Mouse (Mus musculus) MN1 (cell line): ENCODE results near the gene Clec5a.
"Not testable (repeated sequence)": the region's sequence is repeated elsewhere in the genome, so short reads cannot be mapped to it uniquely, and the experiment has no call there.

ENCODE experiments used
- DNase-seq: peaks from one replicate; pipeline ENCODE4 v3.0.0-alpha.2; 2016; ENCODE audit warnings: low spot score

Clec5a gene

DNA sequence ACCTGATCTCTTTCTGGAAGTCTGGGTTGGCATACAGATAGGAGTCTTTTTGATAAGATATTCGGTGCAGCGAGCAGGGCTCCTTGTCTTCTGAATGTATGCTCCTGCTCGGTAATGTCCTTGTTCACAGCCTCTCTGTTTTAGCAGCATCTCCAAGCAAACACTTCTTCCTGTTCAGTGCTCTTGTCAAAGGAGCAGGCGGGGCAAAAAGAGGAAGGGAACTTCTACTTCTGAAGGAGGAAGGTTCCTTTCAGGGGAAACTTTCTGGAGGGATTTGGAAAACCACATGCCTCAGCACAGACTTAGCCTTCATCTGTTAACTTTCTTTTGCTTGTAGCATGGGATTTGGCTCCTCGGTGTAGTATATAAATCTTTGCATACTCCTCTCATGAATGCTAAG lies at the start of gene Clec5a:
Gene Clec5a, minus strand, starts transcription at position 177 of the 400 bp plus-strand sequence.
- DNase-seq: no peak

- no peak for DNase-seq
Observed at GRCm38 (mm10) chr6:40634640-40635071, 49.0 kb upstream of the Clec5a start.

GRCm38 (mm10) chr6:40628406-40629000 lies 42.9 kb upstream of the Clec5a start, which contains the start of gene Mgam:
Gene Mgam (plus strand): TSS chr6:40628831.
- DNase-seq: no peak

GRCm38 (mm10) chr6:40626111-40626510 lies 40.5 kb upstream of the Clec5a start:
- DNase-seq: no peak

- peak; percentile 18 for DNase-seq
Observed at GRCm38 (mm10) chr6:40617965-40618364, 32.3 kb upstream of the Clec5a start.

DNA sequence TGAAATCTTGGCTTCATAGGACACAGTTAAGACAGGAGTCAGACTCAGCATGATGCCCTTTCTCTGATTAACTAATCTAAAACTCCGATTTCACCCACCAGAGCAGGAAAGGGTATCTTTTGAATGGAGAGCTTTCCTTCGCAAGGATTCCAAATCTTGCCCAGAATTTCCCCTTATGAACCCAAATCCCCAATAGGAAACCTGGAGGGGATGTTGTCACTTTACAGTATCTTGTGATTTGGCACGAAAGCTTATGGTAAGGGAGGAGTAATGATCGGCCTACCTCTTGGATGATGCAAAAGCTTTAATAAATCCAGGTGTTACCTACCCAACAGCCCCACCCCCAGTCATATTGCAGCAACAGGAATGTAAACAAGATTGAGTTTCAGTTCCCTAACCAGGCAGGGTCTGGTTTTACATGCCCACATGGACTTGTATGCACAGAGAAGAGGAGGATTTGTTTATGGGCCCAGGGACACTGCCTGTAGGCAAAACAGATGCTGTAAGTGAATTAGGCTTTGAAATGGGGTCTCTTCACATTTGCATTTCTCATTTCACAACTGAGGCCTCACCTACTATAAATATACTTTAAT lies 27.7 kb upstream of the Clec5a start, which contains the start of gene Tas2r138:
Gene Tas2r138, minus strand, starts transcription at position 51 of the 593 bp plus-strand sequence.
- no peak for DNase-seq

- no peak for DNase-seq
Observed at GRCm38 (mm10) chr6:40610244-40610643, 24.6 kb upstream of the Clec5a start.

- DNase-seq: no peak
Observed at GRCm38 (mm10) chr6:40607431-40607830, 21.8 kb upstream of the Clec5a start.

- not testable (repeated sequence) for DNase-seq
Observed at GRCm38 (mm10) chr6:40598546-40598945, 12.9 kb upstream of the Clec5a start.

DNA sequence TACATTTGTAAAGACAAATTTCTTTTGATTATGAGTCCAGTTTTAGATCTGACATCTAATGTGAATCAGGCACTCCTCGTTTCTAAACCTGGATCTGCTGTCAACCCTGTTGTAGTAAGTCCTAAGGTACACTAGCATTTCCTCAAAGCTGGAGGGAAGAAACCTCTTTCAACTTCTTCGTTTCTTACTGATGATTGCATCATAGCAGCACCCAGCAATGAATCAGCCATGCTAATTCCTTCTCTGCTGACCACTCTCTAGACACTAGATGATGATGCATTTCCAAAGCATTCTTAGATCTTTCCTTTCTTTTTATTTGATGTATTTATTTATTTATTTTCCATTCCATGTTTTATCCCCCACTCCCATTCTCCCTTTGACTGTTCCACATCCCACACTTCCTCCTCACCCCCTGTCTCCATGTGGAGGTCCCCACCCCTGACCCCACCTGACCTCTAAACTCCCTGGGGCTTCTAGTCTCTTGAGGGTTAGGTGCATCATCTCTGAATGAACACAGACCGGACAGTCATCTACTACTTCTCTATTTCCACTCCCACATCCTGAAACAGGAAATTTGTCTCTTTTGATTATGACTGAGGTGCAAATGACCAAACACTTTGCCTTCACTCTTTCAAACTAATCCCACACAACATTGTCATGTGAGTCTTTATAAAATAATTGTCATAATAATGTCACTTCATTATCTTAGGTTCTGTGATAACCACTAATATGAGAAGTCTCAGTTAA lies 9.4 kb upstream of the Clec5a start:
- peak; percentile 21 for DNase-seq

- DNase-seq: no peak
Observed at GRCm38 (mm10) chr6:40588346-40588745, 2.7 kb upstream of the Clec5a start.

- no peak for DNase-seq
Observed at GRCm38 (mm10) chr6:40584336-40584735, 1.3 kb downstream of the Clec5a start.

GRCm38 (mm10) chr6:40576305-40576704 lies 9.3 kb downstream of the Clec5a start:
- DNase-seq: no peak

GRCm38 (mm10) chr6:40573618-40574017 lies 12.0 kb downstream of the Clec5a start:
- no peak for DNase-seq

GRCm38 (mm10) chr6:40569187-40569586 lies 16.4 kb downstream of the Clec5a start, which contains the start of gene Olfr460:
Gene Olfr460 (plus strand): TSS chr6:40569487.
- no peak for DNase-seq

GRCm38 (mm10) chr6:40554950-40555349 lies 30.7 kb downstream of the Clec5a start, which contains the start of gene Olfr461:
Gene Olfr461 (minus strand): TSS chr6:40555050.
- no peak for DNase-seq

- no peak for DNase-seq
Observed at GRCm38 (mm10) chr6:40544690-40545089, 40.9 kb downstream of the Clec5a start.
